Mouse (Mus musculus) G1E (cell line): ENCODE results near the gene Mroh2a.

Source experiments
- CTCF ChIP-seq: IDR thresholded peaks from 2 replicates; pipeline ENCODE4 v1.5.1; 2012; ENCODE audit warnings: low read depth, low read length, inconsistent platforms, mixed read lengths
- GATA1 ChIP-seq: IDR thresholded peaks from 2 replicates; pipeline ENCODE4 v1.6.1; 2012; ENCODE audit warnings: borderline replicate concordance, low read length, inconsistent platforms, mixed read lengths
- POLR2AphosphoS5 ChIP-seq: IDR thresholded peaks from 2 replicates; pipeline ENCODE4 v1.6.1; 2012; ENCODE audit warnings: low read depth, low read length, inconsistent platforms; ENCODE audit not compliant: insufficient replicate concordance

GRCm38 (mm10) chr1:88250023-88250422 is 23.2 kb downstream of the Mroh2a start:
- TF ChIP-seq CTCF (no peak), POLR2AphosphoS5 (no peak), GATA1 (no peak)
